ENCODE assay signal across 9 mouse cellular contexts in the genomic region with DNA sequence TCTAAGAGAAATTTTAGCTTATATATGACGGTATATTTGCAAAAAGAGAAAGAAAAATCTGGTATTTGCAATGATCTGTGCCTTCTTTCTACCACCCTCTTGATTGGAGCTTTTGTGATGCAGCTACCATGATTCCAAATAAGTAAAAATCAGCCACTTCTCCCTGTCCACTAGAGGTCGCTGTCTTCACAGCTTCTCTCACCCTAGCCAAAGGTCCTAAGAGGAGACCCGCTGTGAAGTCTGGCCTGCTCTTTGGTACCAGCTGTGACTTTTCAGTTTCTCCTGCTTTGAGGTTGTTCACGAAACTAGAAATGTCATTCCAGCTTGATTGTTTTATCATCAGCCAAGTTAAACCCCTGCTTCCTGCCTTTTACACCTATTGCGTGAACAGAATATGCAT. TPM values are rescaled to one million over a fixed set of nuclear protein-coding genes. Genes with fewer than 3 reads are reported as not detected.
A peak's percentile ranks its signal among the peaks of the same experiment; 100 is the strongest.
DNase-seq lines count a peak whose midpoint lies in the region; ATAC-seq and TF ChIP-seq lines count a peak whose summit lies in the region.
"Had no signal": no experiment of that assay in that cellular context is flagged by ENCODE, and none has a peak within 500 bp of the region (broad histone marks: within the 10 kb centered on the region; RNA-seq: fewer than 3 reads in every experiment).

No protein-coding gene starts in this region.

- no peak for DNase-seq in heart, embryonic 10.5 days (ENCODE audit: low spot score)
- peak; percentile 6 for DNase-seq in thymus, postnatal 25 days
- DNase-seq in thymus, postnatal 36 days = no peak
- DNase-seq in embryo, embryonic 10.5 days (ENCODE audit: low spot score) = peak; percentile 81
- no peak for DNase-seq in lung, adult 2 months
- DNase-seq in urinary bladder, postnatal 4 days (ENCODE audit: low spot score in 2 of 2) = no peak

- no peak overlapping the region for H3K27ac ChIP-seq in heart, embryonic 16.5 days (ENCODE audit: low read length)
- H3K27ac ChIP-seq in heart, embryonic 10.5 days = no peak overlapping the region
- H3K27ac ChIP-seq in forebrain, embryonic 13.5 days = no peak overlapping the region
- H3K27ac ChIP-seq: embryonic facial prominence, embryonic 13.5 days had no signal

- H3K36me3 ChIP-seq in heart, embryonic 16.5 days (ENCODE audit: control insufficient read depth, insufficient read depth) = 0 out of 2 replicates have a peak, but pooled peaks cover 3% of the 10 kb centered on the region
- no peaks in the 10 kb centered on the region for H3K36me3 ChIP-seq in heart, embryonic 10.5 days
- H3K36me3 ChIP-seq in forebrain, embryonic 13.5 days (ENCODE audit: poor library complexity, severe bottlenecking) = no peaks in the 10 kb centered on the region
- H3K36me3 ChIP-seq: embryonic facial prominence, embryonic 13.5 days had no signal

- WGBS in heart, embryonic 16.5 days = 32% methylated on average over 5 of the region's 5 CpGs
- WGBS in heart, embryonic 10.5 days = 27% methylated on average over 5 of the region's 5 CpGs
- WGBS in lung, adult 2 months = 34% methylated on average over 5 of the region's 5 CpGs
- WGBS in forebrain, embryonic 13.5 days = 30% methylated on average over 5 of the region's 5 CpGs

- H3K4me2 ChIP-seq in heart, embryonic 16.5 days (ENCODE audit: low read depth, low read length) = no peak overlapping the region
- no peak overlapping the region for H3K4me2 ChIP-seq in forebrain, embryonic 13.5 days
- H3K4me2 ChIP-seq: embryonic facial prominence, embryonic 13.5 days had no signal

- TF ChIP-seq POLR2A in lung, adult 2 months (IDR thresholded peaks at IDR 0.05; ENCODE audit: borderline replicate concordance, extremely low read depth, low read depth, low read length) = no peak

- H3K27me3 ChIP-seq in heart, embryonic 16.5 days (ENCODE audit: control insufficient read depth, insufficient read depth, low read length) = no peaks in the 10 kb centered on the region
- peaks cover 8% of the 10 kb centered on the region; the same call in 1 of the 2 replicates for H3K27me3 ChIP-seq in heart, embryonic 10.5 days (ENCODE audit: insufficient read depth, poor library complexity, severe bottlenecking)
- no peaks in the 10 kb centered on the region; the same call in 1 of the 2 replicates for H3K27me3 ChIP-seq in forebrain, embryonic 13.5 days

- no peaks in the 10 kb centered on the region for H3K9me3 ChIP-seq in heart, embryonic 16.5 days (replicated peaks; ENCODE audit: control insufficient read depth, low read length)
- no peaks in the 10 kb centered on the region for H3K9me3 ChIP-seq in heart, embryonic 10.5 days
- no peaks in the 10 kb centered on the region for H3K9me3 ChIP-seq in forebrain, embryonic 13.5 days (replicated peaks)
- H3K9me3 ChIP-seq: embryonic facial prominence, embryonic 13.5 days had no signal

- H3K9ac ChIP-seq in heart, embryonic 16.5 days (ENCODE audit: low read length) = no peak overlapping the region
- H3K9ac ChIP-seq in forebrain, embryonic 13.5 days = no peak overlapping the region
- H3K9ac ChIP-seq: embryonic facial prominence, embryonic 13.5 days had no signal

- no peaks in the 10 kb centered on the region for H3K4me1 ChIP-seq in heart, embryonic 16.5 days (ENCODE audit: control insufficient read depth, insufficient read depth, low read length)
- no peaks in the 10 kb centered on the region for H3K4me1 ChIP-seq in heart, embryonic 10.5 days
- no peaks in the 10 kb centered on the region for H3K4me1 ChIP-seq in lung, adult 2 months (ENCODE audit: control insufficient read depth, insufficient read depth, low read length)
- no peaks in the 10 kb centered on the region for H3K4me1 ChIP-seq in forebrain, embryonic 13.5 days
- H3K4me1 ChIP-seq: embryonic facial prominence, embryonic 13.5 days had no signal

- peak; percentile 63 for ATAC-seq in heart, embryonic 16.5 days (replicated peaks; ENCODE audit: extremely low read depth, insufficient read depth, low FRiP score)
- no peak for ATAC-seq in forebrain, embryonic 13.5 days

- no peak overlapping the region for H3K4me3 ChIP-seq in heart, embryonic 16.5 days (ENCODE audit: low read length)
- no peak overlapping the region for H3K4me3 ChIP-seq in heart, embryonic 10.5 days
- H3K4me3 ChIP-seq in lung, adult 2 months (replicated peaks; ENCODE audit: extremely low read depth, low read depth, low read length) = no peak overlapping the region
- H3K4me3 ChIP-seq in forebrain, embryonic 13.5 days = no peak overlapping the region
- H3K4me3 ChIP-seq: embryonic facial prominence, embryonic 13.5 days had no signal

- peak; percentile 42 for TF ChIP-seq CTCF in lung, adult 2 months (IDR thresholded peaks at IDR 0.05; ENCODE audit: insufficient read depth, low read length)

RNA-seq across cellular contexts. Expression of gene Map3k15, which starts 14.5 kb away (rescaled TPM):
- 0.10 and 0.26 TPM in 2 replicates for polyA plus RNA-seq in heart, embryonic 16.5 days (2015; fragmentation: Nextera tagmentation; extraction: Ambion mirVana)
- polyA plus RNA-seq in heart, embryonic 10.5 days (2016; fragmentation: Nextera tagmentation; extraction: Ambion mirVana) = 0.35 and 0.36 TPM in 2 replicates
- 0.77 and 1.2 TPM in 2 replicates for polyA plus RNA-seq in lung, adult 2 months (2012; rRNA removed)
- polyA plus RNA-seq in forebrain, embryonic 13.5 days (2015; fragmentation: Nextera tagmentation; extraction: Ambion mirVana) = 0.08 and 0.15 TPM in 2 replicates

Comparison
In these comparisons a context has a peak if more than half of its experiments do, and no peak if none do; other contexts are left out.
1. DNase-seq: peak in thymus, postnatal 25 days (single experiment) and embryo, embryonic 10.5 days (single experiment); none in heart, embryonic 10.5 days (single experiment), thymus, postnatal 36 days (0 of 2), lung, adult 2 months (single experiment) and urinary bladder, postnatal 4 days (0 of 2).